Mouse (Mus musculus): Measurements from ENCODE around the gene Cd5.

- TF ChIP-seq GATA1 (IDR thresholded peaks at IDR 0.05; ENCODE audit: low read length) (no peak), TAL1 (IDR thresholded peaks at IDR 0.05; ENCODE audit: low read length) (no peak)
Measured at GRCm38 (mm10) chr19:10693926-10694682, 44.7 kb downstream of the Cd5 start.

Data from erythroblast, embryonic 14.5 days (primary cell).